Mouse (Mus musculus) kidney, adult 11 months (tissue): ENCODE results near the gene Sirt7.
A peak's percentile ranks its signal among the peaks of the same experiment; 100 is the strongest.

Source experiments
- DNase-seq: peaks from one replicate; pipeline ENCODE4 v3.0.0; 2022

The Sirt7 gene

DNA sequence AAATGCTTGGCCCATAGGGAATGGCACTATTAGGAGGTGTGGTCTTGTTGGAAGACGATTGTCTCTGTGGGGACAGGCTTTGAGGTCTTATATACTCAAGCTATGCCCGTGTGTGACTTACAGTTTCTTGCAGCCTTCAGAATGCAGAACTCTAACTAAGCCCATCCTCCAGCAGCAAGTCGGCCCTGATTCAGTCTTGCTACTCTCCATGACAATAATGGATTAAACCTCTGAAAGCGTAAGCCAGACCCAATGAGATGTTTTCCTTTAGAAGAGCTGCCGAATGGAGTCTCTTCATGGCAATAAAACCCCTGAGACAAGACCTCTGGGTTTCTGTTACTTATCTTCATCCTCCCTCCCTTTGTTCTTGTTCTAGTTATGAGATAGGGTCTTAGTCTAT, 9.8 kb upstream of the Sirt7 start:
- DNase-seq: no peak

GRCm38 (mm10) chr11:120633520-120634343, 8.7 kb upstream of the Sirt7 start, which contains the start of gene Mafg:
Gene Mafg (minus strand): TSS chr11:120633600.
- DNase-seq: peak; percentile 95

- peak; percentile 86 for DNase-seq
These were observed 7.8 kb upstream of the Sirt7 start for GRCm38 (mm10) chr11:120632559-120633519.

- no peak for DNase-seq
These were observed 6.8 kb upstream of the Sirt7 start for GRCm38 (mm10) chr11:120631726-120632448.

- DNase-seq: peak; percentile 80
These were observed 6.1 kb upstream of the Sirt7 start for GRCm38 (mm10) chr11:120630881-120631725.

DNA sequence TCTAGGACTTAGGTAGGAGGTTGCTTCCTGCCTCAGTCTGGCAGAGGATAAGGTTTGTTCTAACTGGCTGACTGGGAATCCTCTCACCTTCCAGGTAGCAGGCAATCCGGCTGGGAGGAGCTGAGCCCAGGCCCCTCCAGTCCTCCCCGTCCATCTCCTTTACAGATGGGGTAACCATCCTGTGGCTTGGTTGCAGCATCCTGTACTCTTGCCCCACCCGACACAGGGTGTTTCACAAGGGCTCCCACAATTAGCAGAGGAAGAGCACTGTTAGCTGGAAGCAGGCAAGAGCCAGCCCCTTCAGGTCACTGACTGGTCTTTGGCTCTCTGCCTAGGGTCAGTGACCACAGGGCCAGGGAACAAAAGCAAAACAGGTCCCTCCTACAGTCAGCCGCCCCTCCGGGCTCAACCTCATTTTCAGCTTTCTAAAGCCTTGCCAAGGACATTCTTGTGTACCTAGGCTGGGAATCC, 5.4 kb upstream of the Sirt7 start:
- peak; percentile 90 for DNase-seq

DNA sequence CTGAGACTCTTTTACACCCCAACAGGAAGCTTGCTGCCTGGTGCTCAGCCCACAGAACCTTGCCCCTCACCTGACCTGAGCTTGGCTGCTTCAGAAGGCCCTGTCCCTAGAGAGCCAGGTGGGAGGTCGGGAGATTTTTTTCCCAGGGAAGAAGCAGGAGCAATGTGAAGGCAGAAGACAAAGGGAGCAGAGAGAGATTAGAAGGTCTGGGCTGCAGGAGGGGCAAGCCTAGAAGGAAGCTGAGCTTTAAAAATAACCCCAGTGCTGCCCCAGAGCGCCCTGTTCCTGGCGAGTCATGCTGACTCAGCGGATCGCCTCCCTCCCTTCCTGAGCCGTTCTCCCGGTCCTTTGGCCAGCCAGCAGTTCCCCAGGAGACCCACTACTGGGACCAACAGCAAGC, 4.9 kb upstream of the Sirt7 start:
- DNase-seq: peak; percentile 66

GRCm38 (mm10) chr11:120629341-120629730, 4.3 kb upstream of the Sirt7 start:
- DNase-seq: peak; percentile 77

- no peak for DNase-seq
These were observed 3.7 kb upstream of the Sirt7 start for GRCm38 (mm10) chr11:120628601-120629340.

DNA sequence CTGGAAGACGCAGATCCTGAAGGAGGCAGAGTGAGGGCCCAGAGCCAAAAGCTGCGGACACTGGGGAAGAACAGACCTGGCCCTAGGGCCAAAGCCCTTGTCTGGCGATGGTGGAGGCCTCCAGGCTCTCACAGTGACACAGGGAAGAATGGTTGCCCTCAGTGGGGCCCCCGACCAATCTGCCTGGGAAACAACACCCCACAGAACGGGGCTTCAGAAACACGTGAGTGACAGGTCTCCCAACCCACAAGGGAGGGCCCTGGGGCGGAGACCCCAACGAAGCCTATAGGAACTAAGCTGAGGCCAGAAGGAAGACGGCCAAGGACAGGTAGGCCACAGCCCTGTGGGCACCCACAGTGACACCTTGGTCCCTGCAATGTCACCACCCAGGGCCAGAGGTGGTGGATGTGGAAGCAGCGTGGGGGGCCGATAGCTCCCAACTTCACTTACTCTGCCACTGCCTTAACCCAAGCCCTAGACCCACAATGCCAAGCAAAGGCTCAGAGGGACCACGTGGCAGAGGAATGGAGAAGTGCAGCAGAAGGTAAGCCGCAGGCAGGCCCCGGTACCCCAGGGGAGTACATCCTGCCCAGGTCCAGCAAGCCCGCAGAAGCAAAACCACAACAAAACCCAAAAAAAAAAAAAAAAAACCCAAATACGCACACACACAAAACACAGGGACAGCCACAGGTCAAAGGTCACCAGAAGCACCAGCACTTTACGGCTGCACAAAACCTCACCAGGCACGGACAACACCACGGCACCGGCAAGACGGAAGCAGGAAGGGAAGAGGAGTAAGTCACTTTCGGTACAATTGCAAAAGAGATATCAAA, 2.6 kb upstream of the Sirt7 start:
- DNase-seq: no peak

DNA sequence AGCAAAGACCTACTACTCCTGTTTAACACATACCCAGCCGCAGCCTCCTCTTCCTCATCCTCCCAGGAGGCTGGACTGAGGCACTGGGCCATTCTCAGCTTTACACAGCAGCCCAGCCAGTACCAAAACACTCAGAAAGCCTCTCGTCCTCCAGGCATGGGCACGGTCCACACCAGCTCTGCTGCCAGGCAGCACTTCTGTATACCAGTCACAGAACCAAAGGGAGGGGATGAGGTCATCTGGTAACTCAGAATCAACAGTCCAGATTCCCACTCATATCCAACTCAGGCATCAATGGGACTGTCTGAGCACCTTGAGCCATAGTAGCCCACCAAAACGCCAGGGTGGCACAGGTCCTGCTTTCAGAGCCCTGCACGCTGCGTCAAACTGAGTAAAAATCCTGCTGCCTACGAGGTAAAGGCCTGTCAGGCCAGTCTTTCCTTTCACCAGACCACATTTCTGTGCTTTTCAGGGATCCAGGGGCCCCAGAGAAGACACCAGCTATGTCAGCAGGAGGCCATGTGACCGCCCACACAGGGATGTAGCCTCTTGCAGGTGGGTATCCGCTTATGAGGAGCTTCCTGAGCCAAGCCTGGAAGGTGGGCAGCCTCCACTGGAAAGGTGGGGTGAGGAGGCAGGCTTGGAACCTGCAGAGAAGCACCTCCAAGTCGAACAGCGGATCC, 1.9 kb upstream of the Sirt7 start:
- no peak for DNase-seq

DNA sequence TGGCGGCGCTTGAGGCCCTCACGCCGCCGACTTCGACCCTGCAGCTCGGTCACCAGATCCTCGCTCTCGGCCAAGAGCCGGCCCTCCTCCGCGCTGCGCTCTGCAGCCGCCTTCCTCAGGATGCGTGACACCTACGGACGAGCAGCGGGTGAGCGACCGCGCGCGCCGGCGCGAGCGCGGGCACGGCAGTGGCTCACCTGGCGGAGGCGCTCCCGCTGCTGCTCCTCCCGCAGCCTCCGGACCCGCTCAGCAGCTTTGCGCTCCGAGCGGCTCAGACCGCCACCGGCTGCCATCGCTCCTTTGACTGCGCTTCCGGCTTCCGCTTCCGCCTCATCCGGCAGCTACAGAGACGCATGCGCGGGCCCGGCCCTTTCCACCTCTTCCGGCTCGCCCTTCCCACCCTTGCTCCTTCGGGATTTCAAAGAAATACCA, 344 bp downstream of the Sirt7 start:
- DNase-seq: peak; percentile 83

- peak; percentile 72 for DNase-seq
These were observed 920 bp downstream of the Sirt7 start for GRCm38 (mm10) chr11:120623961-120624679.

GRCm38 (mm10) chr11:120622805-120623204, 2.2 kb downstream of the Sirt7 start:
- no peak for DNase-seq

DNA sequence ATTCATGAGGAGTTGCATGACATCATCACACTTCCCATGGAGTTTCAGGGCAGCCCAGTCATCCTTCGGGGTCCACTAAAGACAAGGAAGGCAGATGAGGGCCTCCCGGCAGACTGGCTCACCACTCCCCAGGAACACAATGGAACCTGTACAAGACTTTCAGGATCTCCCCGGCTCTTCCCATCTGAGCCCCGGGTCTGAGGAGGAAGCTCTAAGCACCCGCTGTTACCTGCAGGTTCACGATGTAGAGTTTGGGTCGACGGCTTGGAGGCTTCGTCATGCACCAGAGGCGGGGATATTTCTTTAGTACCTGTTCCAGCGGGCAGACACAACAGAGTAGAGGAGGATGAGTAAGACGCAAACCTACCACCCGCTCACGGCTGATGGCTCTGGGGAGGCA, 4.8 kb downstream of the Sirt7 start:
- no peak for DNase-seq

DNA sequence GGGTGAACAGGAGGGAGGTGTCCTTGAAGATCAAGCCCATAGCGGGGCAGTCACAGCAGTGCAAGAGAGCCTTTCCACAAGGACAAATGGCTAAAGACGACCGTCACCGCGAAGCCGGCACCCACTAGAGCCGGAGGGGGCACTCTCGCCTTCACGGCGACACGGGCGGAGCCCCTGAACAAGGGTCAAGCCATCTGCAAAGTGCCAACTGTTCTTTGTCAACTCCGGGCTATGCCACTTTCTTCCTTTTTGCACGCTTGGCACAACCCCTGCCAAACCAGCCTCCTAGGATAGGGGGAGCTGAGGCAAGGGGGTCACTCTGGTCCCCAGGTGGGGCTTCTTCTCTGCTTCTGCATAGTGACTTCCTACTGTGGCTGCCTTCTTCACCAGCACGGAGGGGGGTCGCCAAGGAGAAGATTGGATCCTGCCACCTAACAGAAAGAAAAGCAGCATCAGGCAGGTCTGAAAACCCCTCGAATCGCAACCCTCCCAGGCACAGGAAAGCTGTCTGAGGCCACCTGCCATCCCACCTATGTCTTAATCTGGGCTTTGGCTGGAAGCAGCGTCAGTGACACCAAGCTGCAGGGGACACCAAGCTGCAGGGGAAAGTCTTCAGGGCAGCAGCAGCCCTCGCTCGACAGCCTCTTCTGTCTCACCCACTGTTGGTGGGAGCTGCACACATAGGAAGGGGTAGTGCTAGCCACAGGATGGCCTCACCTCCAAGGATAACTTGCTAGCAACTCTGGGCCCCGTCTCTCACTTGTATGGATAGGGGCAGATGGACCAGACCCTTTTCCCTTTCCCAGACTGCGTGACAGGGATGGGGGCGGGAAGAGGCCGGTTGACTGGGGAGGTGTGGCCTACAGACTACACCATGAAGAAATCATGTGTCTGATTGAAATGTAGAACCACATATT, 6.2 kb downstream of the Sirt7 start:
- DNase-seq: no peak

- peak; percentile 96 for DNase-seq
These were observed 7.4 kb downstream of the Sirt7 start, which contains the start of gene Pcyt2 for GRCm38 (mm10) chr11:120617519-120618112. Gene Pcyt2 (minus strand): TSS chr11:120617936.
